Mouse (Mus musculus) 3134 (cell line): ENCODE results near the gene Tmem132d.
"Not testable (repeated sequence)": the region's sequence is repeated elsewhere in the genome, so short reads cannot be mapped to it uniquely, and the experiment has no call there.

Experiments
- DNase-seq: peaks from one replicate; pipeline ENCODE4 v3.0.0-alpha.2; 2011; ENCODE audit warnings: low spot score; ENCODE audit not compliant: insufficient read length; ENCODE audit errors: extremely low read depth

The Tmem132d gene

GRCm38 (mm10) chr5:127952800-127953199 is 480.1 kb downstream of the Tmem132d start:
- no peak for DNase-seq

DNA sequence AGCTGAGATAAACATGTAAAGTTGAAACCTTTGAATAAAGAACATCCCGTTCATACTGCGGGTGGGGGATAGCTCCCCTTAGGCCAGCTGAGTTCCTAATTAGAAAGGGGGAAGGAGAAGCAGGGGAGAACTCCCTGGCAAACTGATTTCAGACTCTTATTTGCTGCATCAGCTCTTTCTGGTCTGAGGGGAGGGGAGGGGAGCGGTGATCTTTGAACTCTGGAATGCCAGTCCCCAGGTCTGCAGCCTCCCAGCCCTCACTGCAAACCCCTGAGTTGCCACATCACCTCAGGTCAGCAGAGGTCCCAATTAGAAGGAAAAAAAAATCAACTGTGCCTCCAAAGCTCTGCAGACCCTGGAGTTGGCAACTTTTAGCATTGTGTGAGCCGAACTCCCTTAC is 482.3 kb downstream of the Tmem132d start:
- DNase-seq = no peak

GRCm38 (mm10) chr5:127947275-127947674 is 485.6 kb downstream of the Tmem132d start:
- DNase-seq = no peak

DNA sequence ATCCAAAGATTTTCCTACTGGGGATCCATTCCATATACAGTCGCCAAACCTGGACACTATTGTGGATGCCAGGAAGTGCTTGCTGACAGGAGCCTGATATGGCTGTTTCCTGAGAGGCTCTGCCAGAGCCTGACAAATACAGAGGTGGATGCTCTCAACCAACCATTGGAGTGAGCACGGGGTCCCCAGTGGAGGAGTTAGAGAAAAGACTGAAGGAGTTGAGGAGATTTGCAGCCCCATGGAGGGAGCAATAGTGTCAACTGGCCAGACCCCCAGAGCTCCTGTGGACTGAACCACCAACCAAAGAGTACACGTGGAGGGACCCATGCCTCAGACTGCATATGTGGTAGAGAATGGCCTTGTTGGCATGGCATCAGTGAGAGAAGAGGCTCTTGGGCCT is 490.7 kb downstream of the Tmem132d start:
- DNase-seq = not testable (repeated sequence)

DNA sequence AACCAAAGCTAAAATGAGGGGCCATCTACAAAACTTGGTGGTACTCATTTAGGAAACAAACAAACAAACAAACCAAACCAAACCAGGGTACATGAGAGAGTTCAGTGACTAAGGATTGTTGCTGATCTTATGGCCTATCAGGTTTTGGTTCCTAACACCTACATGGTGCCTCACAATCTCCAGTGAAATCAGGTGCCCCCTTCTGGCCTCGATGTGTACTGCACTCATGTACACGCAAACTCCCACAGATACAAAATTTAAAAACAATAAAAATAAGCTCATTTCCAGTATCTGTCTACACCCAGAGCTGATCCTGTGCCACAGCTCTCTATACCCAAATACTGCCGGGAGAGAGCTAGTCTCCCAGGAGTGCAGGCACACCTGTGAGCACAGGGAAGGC is 495.0 kb downstream of the Tmem132d start:
- no peak for DNase-seq

- DNase-seq = no peak
Observed at GRCm38 (mm10) chr5:127929687-127930086, 503.2 kb downstream of the Tmem132d start.

DNA sequence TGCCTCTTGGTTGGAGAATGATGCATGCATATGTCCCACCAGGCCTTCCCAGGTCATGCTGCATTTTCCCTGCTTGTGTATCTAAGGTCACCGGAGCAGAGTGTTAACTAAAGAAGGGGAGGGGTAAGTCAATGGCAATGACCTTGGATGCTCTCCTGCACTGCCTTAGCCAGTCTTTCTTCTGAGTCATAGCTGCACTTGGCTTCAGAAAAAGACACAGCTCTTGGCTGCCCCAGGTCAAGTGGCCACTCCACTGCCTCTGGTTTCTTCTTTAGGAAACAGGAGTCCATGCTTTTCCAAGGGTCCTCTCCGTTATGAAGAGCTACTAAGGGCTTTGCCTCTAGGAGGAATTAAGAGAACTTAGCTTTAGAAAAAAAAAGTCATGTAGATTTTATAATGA is 506.2 kb downstream of the Tmem132d start:
- DNase-seq = no peak

- no peak for DNase-seq
Observed at GRCm38 (mm10) chr5:127924106-127924505, 508.8 kb downstream of the Tmem132d start.

- DNase-seq = no peak
Observed at GRCm38 (mm10) chr5:127919171-127919570, 513.7 kb downstream of the Tmem132d start.

GRCm38 (mm10) chr5:127918376-127918775 is 514.5 kb downstream of the Tmem132d start:
- DNase-seq = no peak

- DNase-seq = no peak
Observed at GRCm38 (mm10) chr5:127914157-127914556, 518.7 kb downstream of the Tmem132d start.

- no peak for DNase-seq
Observed at GRCm38 (mm10) chr5:127911603-127912002, 521.3 kb downstream of the Tmem132d start.

DNA sequence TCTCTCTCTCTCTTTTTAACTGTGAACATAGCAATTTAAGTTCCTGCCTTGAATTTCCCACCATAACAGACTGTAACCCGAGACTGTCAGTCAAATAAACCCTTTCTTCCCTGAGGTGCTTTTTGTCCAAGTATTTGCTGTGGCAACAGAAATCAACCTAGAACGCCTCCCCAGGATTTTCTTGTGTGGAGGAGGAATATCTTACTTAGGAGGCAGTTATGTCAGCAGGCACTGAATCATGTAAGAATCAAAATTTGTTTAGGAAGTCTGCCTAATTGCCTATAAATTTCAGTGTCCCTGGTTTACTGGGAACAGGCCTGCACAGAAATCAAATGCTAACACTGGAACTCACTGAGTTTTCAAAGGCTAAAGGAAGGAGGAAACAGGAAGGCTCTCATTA is 522.5 kb downstream of the Tmem132d start:
- DNase-seq = no peak

GRCm38 (mm10) chr5:127895176-127895575 is 537.7 kb downstream of the Tmem132d start:
- DNase-seq = no peak

DNA sequence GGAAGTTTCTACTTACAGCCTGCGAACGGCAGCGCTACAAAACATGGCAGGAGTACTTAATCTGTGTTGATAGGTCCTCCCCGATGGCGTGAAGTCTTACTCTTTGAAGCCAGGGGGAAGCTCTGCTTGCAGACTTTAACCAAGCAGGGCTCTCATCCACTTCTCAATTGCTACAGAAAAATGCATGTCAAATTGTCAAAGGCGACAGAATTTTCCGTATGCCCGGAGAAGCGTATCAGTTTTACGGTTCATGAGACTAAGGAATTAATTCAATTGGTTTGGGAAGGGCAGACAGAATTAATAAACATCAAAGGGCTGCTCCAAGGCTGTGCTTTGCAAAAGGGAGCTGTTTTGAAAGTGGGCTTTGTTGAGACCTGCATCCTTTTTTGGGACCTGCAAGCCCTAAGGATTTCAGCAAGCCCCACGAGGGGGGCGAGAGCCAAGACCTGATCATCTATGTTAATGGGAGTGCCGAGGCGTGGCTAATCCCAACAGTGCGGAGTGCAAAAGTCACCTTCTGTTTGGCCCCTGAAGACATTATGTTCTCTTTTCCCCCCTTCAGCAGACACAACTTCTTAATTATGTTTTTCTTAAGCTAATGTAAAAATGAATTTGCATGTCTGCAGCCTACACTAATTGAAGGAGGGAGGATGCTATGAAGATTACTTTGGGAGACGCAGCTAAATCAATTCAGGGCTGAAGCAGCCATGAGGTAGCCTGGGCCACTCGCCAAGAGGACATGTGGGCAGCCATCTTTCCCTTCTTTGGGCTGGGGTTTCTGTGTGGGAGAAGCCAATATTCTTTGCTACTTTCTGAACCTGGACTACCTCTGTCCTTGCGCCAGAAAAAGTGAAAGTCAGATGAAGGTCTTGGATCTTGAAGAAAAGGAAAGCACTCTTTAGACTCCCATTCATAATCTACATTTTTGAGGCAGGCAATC is 547.0 kb downstream of the Tmem132d start:
- DNase-seq = no peak

- DNase-seq = no peak
Observed at GRCm38 (mm10) chr5:127883021-127883420, 549.9 kb downstream of the Tmem132d start.

GRCm38 (mm10) chr5:127874461-127874860 is 558.4 kb downstream of the Tmem132d start:
- DNase-seq = no peak

DNA sequence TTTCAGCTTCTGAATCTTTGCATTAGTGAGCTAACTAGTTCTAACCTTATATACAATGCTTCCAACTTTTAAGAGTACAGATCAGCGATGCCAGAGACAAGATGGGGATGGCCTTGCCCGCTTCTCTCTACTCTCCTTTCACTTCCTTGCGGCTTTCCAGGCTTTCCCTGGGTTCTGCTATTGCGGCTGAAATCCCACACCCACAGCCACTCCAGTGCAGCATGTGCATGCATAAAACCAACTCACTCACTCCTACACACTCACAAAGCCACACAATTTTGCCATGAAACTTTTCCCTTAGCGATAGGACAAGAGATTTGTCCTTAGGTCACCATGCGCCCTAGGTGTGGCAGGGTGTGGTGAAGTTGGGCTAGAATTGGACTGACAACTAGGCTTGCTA is 567.7 kb downstream of the Tmem132d start:
- no peak for DNase-seq

- no peak for DNase-seq
Observed at GRCm38 (mm10) chr5:127859719-127860118, 573.2 kb downstream of the Tmem132d start.

DNA sequence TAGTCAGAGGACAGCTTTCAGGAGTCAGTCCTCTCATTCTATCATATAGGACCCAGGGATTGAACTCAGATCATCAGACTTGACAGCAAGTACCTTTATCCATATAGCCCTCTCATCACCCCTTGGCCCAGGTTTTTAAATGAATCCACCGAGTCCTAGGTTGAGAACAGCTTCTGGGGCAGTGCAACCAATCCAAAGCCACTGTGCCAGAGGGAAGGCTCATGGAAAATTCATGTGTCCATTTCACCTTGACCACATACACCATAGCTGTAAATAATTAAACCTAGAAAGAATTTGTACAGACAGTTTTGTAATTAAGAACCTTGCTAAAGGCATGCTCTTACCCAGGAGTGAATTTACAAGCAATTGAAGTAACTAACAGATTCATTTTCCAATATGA is 580.6 kb downstream of the Tmem132d start:
- no peak for DNase-seq

DNA sequence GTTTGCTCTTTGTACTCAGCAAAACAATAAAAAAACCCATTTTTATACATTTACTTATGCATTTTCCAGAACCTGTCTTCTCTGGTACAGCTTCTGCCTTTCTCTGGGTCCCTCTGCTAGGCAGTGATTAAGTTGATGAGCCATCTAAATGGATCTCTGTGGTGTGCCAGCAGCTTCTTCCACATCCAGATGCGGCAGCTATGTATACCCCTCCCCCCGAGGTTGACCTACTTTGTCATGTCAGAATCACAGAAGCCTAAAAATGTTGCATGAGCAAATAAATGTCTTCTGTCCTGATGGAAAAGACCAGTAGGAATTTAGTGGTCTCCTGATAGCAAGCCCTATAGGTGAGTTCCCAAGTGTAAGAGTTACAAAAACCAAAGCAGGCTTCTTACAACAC is 601.1 kb downstream of the Tmem132d start:
- no peak for DNase-seq

DNA sequence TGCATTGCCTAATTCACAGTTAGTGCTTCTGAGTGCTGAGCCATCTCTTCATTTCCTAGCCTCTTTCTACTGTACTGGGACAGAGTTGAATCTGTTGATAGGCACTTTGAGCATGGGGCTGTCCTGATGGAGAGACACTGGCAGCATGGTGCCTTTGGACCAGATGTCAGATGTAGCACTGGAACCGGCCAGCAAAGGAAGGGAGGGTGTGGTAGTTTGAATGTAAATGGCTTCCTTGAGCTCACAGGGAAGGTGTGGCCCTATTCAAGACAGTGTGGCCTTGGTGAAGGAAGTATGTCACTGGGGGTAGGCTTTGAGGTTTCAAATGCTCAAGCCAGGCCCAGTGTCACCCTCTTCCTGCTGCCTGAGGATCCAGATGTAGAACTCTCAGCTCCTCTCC is 602.0 kb downstream of the Tmem132d start:
- no peak for DNase-seq
